Mouse (Mus musculus) stomach, postnatal 0 days (tissue): ENCODE results near the gene Hist1h1a.

Source experiments
- CTCF ChIP-seq: IDR thresholded peaks from 2 replicates; pipeline ENCODE4 v1.5.1; 2016; ENCODE audit warnings: antibody characterized with exemption, low read depth, mild to moderate bottlenecking, moderate library complexity
- EP300 ChIP-seq: optimal IDR thresholded peaks from 2 replicates; pipeline ENCODE3; 2016; ENCODE audit warnings: antibody characterized with exemption

- TF ChIP-seq CTCF (no peak), EP300 (no peak)
These were observed 14.9 kb downstream of the Hist1h1a start for GRCm38 (mm10) chr13:23778339-23778738.
